Mouse (Mus musculus) B cell, adult (primary cell): ENCODE data around the gene Mpp1. TPM values are rescaled to one million over a fixed set of nuclear protein-coding genes. Genes with fewer than 3 reads are reported as not detected.

Source experiments
- total RNA-seq: library from RNA; stranded (reverse); gene quantifications from 4 replicates; pipeline ENCODE4 v1.2.4, GENCODE M21; 2023; ENCODE audit not compliant: inconsistent age

Mpp1 gene
- total RNA-seq = 47.6 to 53.6 TPM (median 50.6 TPM) in 4 replicates

GRCm38 (mm10) chrX:75130467-75131160 lies at the start of gene Mpp1:
Gene Mpp1 (minus strand): TSS chrX:75131016.

GRCm38 (mm10) chrX:75163670-75164069 lies 32.9 kb upstream of the Mpp1 start, which contains the start of gene Smim9:
Gene Smim9 (minus strand): TSS chrX:75163770.

GRCm38 (mm10) chrX:75095369-75096162 lies 35.2 kb downstream of the Mpp1 start, which contains the start of gene Dkc1:
Gene Dkc1 (plus strand): TSS chrX:75095854.

GRCm38 (mm10) chrX:75084774-75085508 lies 45.9 kb downstream of the Mpp1 start, which contains the start of gene Gab3:
Gene Gab3 (minus strand): TSS chrX:75085458.

Other genes with a start within 250 kb of the Mpp1 start
- 7.1 to 10.9 TPM (median 9.1 TPM) in 4 replicates for gene Gab3, start 45.6 kb downstream of the Mpp1 start, total RNA-seq
- gene Dkc1, start 35.2 kb downstream of the Mpp1 start, total RNA-seq = 61.1 to 65.9 TPM (median 61.5 TPM) in 4 replicates
- not detected in 4 replicates for gene Smim9, start 32.8 kb upstream of the Mpp1 start, total RNA-seq